Mouse (Mus musculus): Measurements from ENCODE around the gene Pde4b.

GRCm38 (mm10) chr4:102095851-102096250, 8.5 kb downstream of the Pde4b start:
- TF ChIP-seq CTCF (IDR thresholded peaks at IDR 0.05; ENCODE audit: low read depth, low read length) (no peak), GATA1 (IDR thresholded peaks at IDR 0.05; ENCODE audit: borderline replicate concordance, low read length) (no peak), TAL1 (conservative IDR thresholded peaks at IDR 0.05; ENCODE audit: low read depth, low read length) (no peak), POLR2AphosphoS5 (IDR thresholded peaks at IDR 0.05; ENCODE audit: insufficient replicate concordance, low read depth, low read length) (no peak)
